25 mouse cellular contexts compared by ENCODE assay signal in genomic region chr2:75350902-75351301, GRCm38 (mm10).
DNase-seq lines count a peak whose midpoint lies in the region; ATAC-seq lines count a peak whose summit lies in the region.
"Had no signal": no experiment of that assay in that cellular context is flagged by ENCODE, and none has a peak within 500 bp of the region (broad histone marks: within the 10 kb centered on the region; RNA-seq: fewer than 3 reads in every experiment).

No protein-coding gene starts in this region.

- H3K27ac ChIP-seq in kidney, embryonic 16.5 days (ENCODE audit: low read length): no peak overlapping the region
- peak overlapping the region; percentile 46; the same call in 1 of the 2 replicates for H3K27ac ChIP-seq in limb, embryonic 12.5 days
- H3K27ac ChIP-seq: gastrocnemius, adult 2 months; heart, adult 2 months; hindbrain, embryonic 15.5 days; limb, embryonic 13.5 days; lung, embryonic 15.5 days; midbrain, embryonic 12.5 days had no signal

- 30% methylated on average over 3 of the region's 3 CpGs for WGBS in kidney, embryonic 16.5 days
- 15% methylated on average over 3 of the region's 3 CpGs for WGBS in limb, embryonic 12.5 days

- H3K4me2 ChIP-seq in kidney, embryonic 16.5 days (replicated peaks; ENCODE audit: low read depth, low read length): no peak overlapping the region
- no peak overlapping the region for H3K4me2 ChIP-seq in limb, embryonic 12.5 days
- H3K4me2 ChIP-seq: forebrain, embryonic 13.5 days; heart, embryonic 12.5 days; hindbrain, embryonic 15.5 days; limb, embryonic 13.5 days; liver, embryonic 11.5 days; lung, embryonic 15.5 days; midbrain, embryonic 12.5 days had no signal

- 0 out of 2 replicates have a peak, but pooled peaks cover 2% of the 10 kb centered on the region for H3K4me1 ChIP-seq in kidney, embryonic 16.5 days (ENCODE audit: insufficient read depth, low read length)
- peaks cover 38% of the 10 kb centered on the region for H3K4me1 ChIP-seq in limb, embryonic 12.5 days (replicated peaks)
- H3K4me1 ChIP-seq: lung, embryonic 15.5 days had no signal

- H3K9me3 ChIP-seq in kidney, embryonic 16.5 days (ENCODE audit: low read length): no peaks in the 10 kb centered on the region
- H3K9me3 ChIP-seq in limb, embryonic 12.5 days: no peaks in the 10 kb centered on the region
- H3K9me3 ChIP-seq: forebrain, embryonic 13.5 days; G1E; heart, embryonic 12.5 days; hindbrain, embryonic 15.5 days; limb, embryonic 13.5 days; lung, embryonic 15.5 days; midbrain, embryonic 12.5 days had no signal

- no peaks in the 10 kb centered on the region for H3K36me3 ChIP-seq in kidney, embryonic 16.5 days (ENCODE audit: insufficient read depth, low read length)
- H3K36me3 ChIP-seq in limb, embryonic 12.5 days: no peaks in the 10 kb centered on the region
- H3K36me3 ChIP-seq: G1E; heart, embryonic 12.5 days; hindbrain, embryonic 15.5 days; limb, embryonic 13.5 days; lung, embryonic 15.5 days; midbrain, embryonic 12.5 days had no signal

- no peak overlapping the region for H3K9ac ChIP-seq in kidney, embryonic 16.5 days (replicated peaks; ENCODE audit: low read length)
- no peak overlapping the region for H3K9ac ChIP-seq in limb, embryonic 12.5 days (replicated peaks)
- H3K9ac ChIP-seq: forebrain, embryonic 13.5 days; heart, embryonic 12.5 days; hindbrain, embryonic 15.5 days; limb, embryonic 13.5 days; lung, embryonic 15.5 days; midbrain, embryonic 12.5 days had no signal

- H3K4me3 ChIP-seq in kidney, embryonic 16.5 days (ENCODE audit: low read length): no peak overlapping the region
- H3K4me3 ChIP-seq in limb, embryonic 12.5 days (replicated peaks): no peak overlapping the region
- H3K4me3 ChIP-seq: forebrain, embryonic 13.5 days; gastrocnemius, adult 2 months; heart, adult 2 months; heart, embryonic 12.5 days; hindbrain, embryonic 15.5 days; limb, embryonic 13.5 days; lung, embryonic 15.5 days; midbrain, embryonic 12.5 days had no signal

- no peaks in the 10 kb centered on the region for H3K27me3 ChIP-seq in kidney, embryonic 16.5 days (ENCODE audit: insufficient read depth, low read length)
- H3K27me3 ChIP-seq in limb, embryonic 12.5 days: no peaks in the 10 kb centered on the region
- H3K27me3 ChIP-seq: forebrain, embryonic 13.5 days; heart, embryonic 12.5 days; hindbrain, embryonic 15.5 days; lung, embryonic 15.5 days; midbrain, embryonic 12.5 days; Patski had no signal

- ATAC-seq in kidney, embryonic 16.5 days (ENCODE audit: low FRiP score, low TSS enrichment): peak; percentile 61
- peak; percentile 66 for ATAC-seq in limb, embryonic 12.5 days (ENCODE audit: insufficient number of reproducible peaks, insufficient read depth, low FRiP score, low TSS enrichment, low read depth)
- ATAC-seq: forebrain, embryonic 13.5 days; Patski had no signal

- DNase-seq in cerebellum, postnatal 14 days: peak; percentile 6 to 20
- no peak for DNase-seq in cerebellum, adult 18-20 months
- DNase-seq in kidney, postnatal 4 days: no peak
- peak; percentile 72 for DNase-seq in forelimb bud, embryonic 11.5 days (ENCODE audit: low read depth, low spot score)
- no peak for DNase-seq in gastrocnemius, adult 18-20 months (ENCODE audit: low spot score)
- DNase-seq: adrenal gland, postnatal 10 days; cerebellum, adult 9-11 months; gastrocnemius, adult 2 months; gastrocnemius, postnatal 36 days; heart, adult 2 months; heart, postnatal 4 days; kidney, adult 2 months; spleen, adult 18-20 months; thymus, postnatal 14 days had no signal

Comparison
In these comparisons a context has a peak if more than half of its experiments do, and no peak if none do; other contexts are left out.
1. DNase-seq: peak in cerebellum, postnatal 14 days (2 of 2) and forelimb bud, embryonic 11.5 days (single experiment); none in cerebellum, adult 18-20 months (0 of 2), kidney, postnatal 4 days (0 of 2) and gastrocnemius, adult 18-20 months (single experiment).